Mouse (Mus musculus) bone marrow, adult 2 months (tissue): ENCODE results near the gene Sfpq. TPM values are rescaled to one million over a fixed set of nuclear protein-coding genes. Genes with fewer than 3 reads are reported as not detected.

Source experiments
- H3K27ac ChIP-seq: fragments of 200-500 bp; 2 replicates; pipeline ENCODE4 v1.5.1; 2012; ENCODE audit warnings: low read depth, mild to moderate bottlenecking, control low read depth, inconsistent platforms, low read length; ENCODE audit not compliant: control insufficient read depth, poor library complexity, insufficient read depth
- H3K4me1 ChIP-seq: fragments of 200-500 bp; 2 replicates; pipeline ENCODE4 v1.6.1; 2011; ENCODE audit warnings: low read length; ENCODE audit not compliant: control insufficient read depth, insufficient read depth
- H3K4me3 ChIP-seq: fragments of 200-500 bp; replicated peaks from 2 replicates; pipeline ENCODE3; 2011; ENCODE audit warnings: mild to moderate bottlenecking, low read depth, low read length, control low read depth; ENCODE audit not compliant: control insufficient read depth
- CTCF ChIP-seq: fragments of 200-500 bp; IDR thresholded peaks from 2 replicates; pipeline ENCODE4 v1.5.1; 2011; ENCODE audit warnings: low read length, control low read depth; ENCODE audit not compliant: control insufficient read depth, insufficient read depth
- POLR2A ChIP-seq: fragments of 200-500 bp; IDR thresholded peaks from 2 replicates; pipeline ENCODE4 v1.6.1; 2011; ENCODE audit warnings: low read depth, mild to moderate bottlenecking, control low read depth, low read length, borderline replicate concordance; ENCODE audit not compliant: control insufficient read depth
- WGBS: fragments of 180-500 bp; shearing (Covaris S2); methylation state at CpG from one replicate; pipeline ENCODE4 v1.1.7; 2018; 5-methylcytosine and 5-hydroxymethylcytosine counted together
- polyA plus RNA-seq: library from polyadenylated mRNA; stranded (reverse); fragments of >200 nt; gene quantifications from 2 replicates; pipeline ENCODE4 v1.2.4, GENCODE M21; 2011; ENCODE audit warnings: low replicate concordance; ENCODE audit not compliant: missing spikeins, insufficient read depth, insufficient read length

The Sfpq gene
- polyA plus RNA-seq, 1 experiment: 425 TPM

DNA sequence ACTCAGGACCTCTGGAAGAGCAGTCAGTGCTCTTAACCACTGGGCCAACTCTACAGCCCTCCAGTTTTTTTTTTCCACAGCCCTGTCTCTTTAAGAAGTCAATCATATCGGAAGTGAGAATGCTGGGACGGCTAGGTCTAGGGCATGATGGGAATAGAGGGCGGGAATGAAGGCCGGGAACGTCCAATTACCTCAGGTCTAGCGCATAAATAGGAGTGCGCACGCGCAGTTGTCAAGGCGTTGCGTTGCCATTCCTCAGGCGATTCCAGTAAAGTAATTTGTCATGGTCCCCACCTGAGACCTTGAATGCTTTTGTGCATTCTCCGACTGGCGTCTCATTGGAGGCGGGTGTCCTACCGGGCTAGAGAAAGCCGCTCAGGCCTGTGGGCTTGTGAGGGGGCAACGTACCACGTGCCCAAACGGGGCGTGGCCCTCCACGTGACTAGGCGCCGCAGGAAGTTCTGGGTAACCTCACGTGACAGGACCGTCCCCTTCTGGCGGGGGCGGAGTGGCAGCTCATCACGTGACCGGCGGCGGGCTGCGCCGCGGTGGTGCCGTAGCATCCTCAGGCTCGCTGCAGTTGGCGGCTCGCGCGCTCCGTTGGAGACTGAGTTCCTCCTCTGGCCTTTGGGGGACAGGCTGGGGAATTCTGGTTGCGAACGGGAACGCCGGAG is 55.9 kb downstream of the Sfpq start, which contains the start of gene Zmym6:
Gene Zmym6 (plus strand): TSS at position 509 of the 674 bp plus-strand sequence.
- peak within 1 kb of the TSS; percentile 10 for H3K27ac ChIP-seq
- WGBS: under 1% methylated on average over 46 of the region's 46 CpGs
- no peak for TF ChIP-seq CTCF
- peak; percentile 89; the same call in 1 of the 2 replicates for TF ChIP-seq POLR2A
- H3K4me3 ChIP-seq: peak within 1 kb of the TSS; percentile 58
- no peaks in the 10 kb centered on the region; the same call in 1 of the 2 replicates for H3K4me1 ChIP-seq

DNA sequence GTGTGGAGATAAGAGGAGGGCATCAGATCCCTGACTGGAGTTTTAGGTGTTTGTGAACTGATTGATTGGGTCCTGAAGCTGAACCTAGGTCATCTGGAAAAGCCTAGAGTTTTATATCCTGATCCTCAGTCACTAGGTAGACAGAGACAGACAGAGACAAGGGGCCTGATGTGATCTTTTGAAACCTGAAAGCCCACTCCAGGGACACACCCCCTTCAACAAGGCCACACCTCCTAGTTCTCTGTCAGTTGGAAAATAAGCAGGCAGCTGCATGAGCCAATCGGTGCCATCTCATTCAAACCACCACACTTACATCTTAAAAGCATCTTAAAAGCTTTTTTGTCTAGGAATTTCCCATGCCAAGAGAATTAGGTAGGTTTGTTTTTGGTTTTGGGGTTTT is 59.7 kb downstream of the Sfpq start:
- Histone ChIP-seq H3K4me1 (no peaks in the 10 kb centered on the region; the same call in 1 of the 2 replicates), H3K4me3 (no peak overlapping the region), H3K27ac (no peak overlapping the region)
- WGBS: 53% methylated on average over 1 of the region's 1 CpGs
- TF ChIP-seq CTCF: no peak
- TF ChIP-seq POLR2A: no peak

DNA sequence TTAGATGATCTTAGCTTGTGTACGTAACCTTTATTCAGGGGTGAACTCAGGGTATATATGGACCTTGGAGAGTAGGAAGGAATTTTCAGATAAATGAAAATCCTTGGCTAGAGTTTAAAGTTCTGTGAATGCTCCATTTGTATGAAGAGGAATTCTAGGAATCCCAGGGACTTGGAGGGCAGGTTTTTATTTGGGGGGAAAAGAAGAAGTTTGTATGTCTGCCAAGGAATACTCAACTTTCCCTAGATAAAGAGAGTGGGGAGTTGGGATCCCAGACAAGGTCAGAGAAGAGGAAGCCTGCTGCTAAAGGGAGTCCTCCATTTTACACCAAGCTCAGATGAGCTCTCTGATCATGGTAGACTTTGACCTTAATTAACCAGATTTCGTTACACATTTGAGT is 62.0 kb downstream of the Sfpq start:
- 85% methylated on average over 2 of the region's 2 CpGs for WGBS
- no peak for TF ChIP-seq CTCF
- TF ChIP-seq POLR2A: no peak
- Histone ChIP-seq H3K27ac (no peak overlapping the region), H3K4me3 (no peak overlapping the region), H3K4me1 (no peaks in the 10 kb centered on the region)

DNA sequence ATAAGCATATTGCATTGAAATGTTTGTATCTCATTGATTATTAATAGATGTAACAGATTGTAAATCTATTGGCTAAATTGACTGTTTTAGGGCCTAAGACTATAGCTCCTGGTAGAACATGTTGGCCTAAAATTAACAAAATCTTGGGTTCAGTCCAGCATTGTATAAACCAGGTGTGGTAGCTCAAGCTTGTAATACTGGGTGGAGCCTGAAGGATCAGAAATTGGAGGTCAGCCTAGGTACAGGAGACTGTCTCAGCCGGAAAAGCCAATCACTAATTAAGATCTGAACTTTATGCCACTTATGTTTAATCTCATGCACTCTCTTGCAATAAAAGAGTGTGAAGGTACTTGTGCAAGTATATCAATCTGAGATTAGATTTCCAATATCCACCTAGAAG is 64.6 kb downstream of the Sfpq start:
- no peaks in the 10 kb centered on the region for H3K4me1 ChIP-seq
- no peak for TF ChIP-seq CTCF
- TF ChIP-seq POLR2A: no peak
- 78% methylated on average over 1 of the region's 1 CpGs for WGBS

More for the DNA sequence above, 64.6 kb downstream of the Sfpq start:
- H3K4me3 ChIP-seq: no peak overlapping the region
- H3K27ac ChIP-seq: no peak overlapping the region

Other genes with a start within 250 kb of the Sfpq start
- 4.5 and 10.6 TPM in 2 replicates for gene Zmym4, start 53.2 kb upstream of the Sfpq start, polyA plus RNA-seq
- gene Zmym1, start 39.8 kb downstream of the Sfpq start, polyA plus RNA-seq: 10.7 and 20.6 TPM in 2 replicates
- gene Zmym6, start 56.1 kb downstream of the Sfpq start, polyA plus RNA-seq: 2.8 and 3.0 TPM in 2 replicates
- 2.9 and 8.6 TPM in 2 replicates for gene Tmem35b, start 102.4 kb downstream of the Sfpq start, polyA plus RNA-seq
- gene Dlgap3, start 147.9 kb downstream of the Sfpq start, polyA plus RNA-seq: 1.0 TPM in 1 of 2 replicates, not detected in the other
- 9.3 and 20.5 TPM in 2 replicates for gene Smim12, start 222.5 kb downstream of the Sfpq start, polyA plus RNA-seq